Mouse (Mus musculus): ENCODE data around the gene Gm10428. TPM values are rescaled to one million over a fixed set of nuclear protein-coding genes. Genes with fewer than 3 reads are reported as not detected.

The Gm10428 gene
- polyA plus RNA-seq (2014; fragmentation: Nextera tagmentation; extraction: Ambion mirVana) = not detected in 2 replicates

GRCm38 (mm10) chr11:62752780-62753179 lies at the start of gene Gm10428:
Gene Gm10428 (plus strand): TSS chr11:62753100.
- no peak for ATAC-seq (ENCODE audit: insufficient number of reproducible peaks, insufficient read depth, low FRiP score, low read depth)
- Histone ChIP-seq H3K27ac (ENCODE audit: low read length) (no peak within 1 kb of the TSS), H3K4me3 (ENCODE audit: low read depth, low read length) (no peak within 1 kb of the TSS), H3K9me3 (ENCODE audit: control insufficient read depth, low read depth, low read length) (no peaks in the 10 kb centered on the region), H3K9ac (replicated peaks; ENCODE audit: low read depth, low read length) (no peak within 1 kb of the TSS), H3K36me3 (ENCODE audit: control insufficient read depth, insufficient read depth, low read length) (no peaks in the 10 kb centered on the region), H3K4me2 (replicated peaks; ENCODE audit: low read depth, low read length) (no peak within 1 kb of the TSS), H3K27me3 (ENCODE audit: control insufficient read depth, insufficient read depth, low read length) (no peaks in the 10 kb centered on the region), H3K4me1 (ENCODE audit: control insufficient read depth, insufficient read depth, low read length) (0 out of 2 replicates have a peak, but pooled peaks cover 3% of the 10 kb centered on the region)
- WGBS = 88% methylated on average over 8 of the region's 8 CpGs

DNA sequence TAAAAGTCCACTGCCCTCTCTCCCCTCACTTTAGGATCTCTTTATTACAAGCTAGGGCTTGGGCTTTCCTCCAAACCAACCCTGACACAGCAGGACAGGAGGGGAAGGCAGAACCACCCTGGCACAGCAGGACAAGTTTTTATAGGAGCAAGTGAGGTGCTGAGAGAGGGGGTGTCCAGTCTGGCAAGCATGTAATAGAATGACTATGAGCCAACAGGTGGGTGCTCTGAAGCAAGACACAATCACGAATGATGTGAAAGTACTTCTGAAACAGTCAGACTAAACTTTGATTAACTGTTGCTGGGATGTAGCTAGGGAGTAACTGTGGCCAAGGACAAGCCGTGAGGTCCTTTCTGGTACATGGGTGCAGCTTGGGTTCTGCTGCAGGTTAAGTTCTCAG lies 46.8 kb upstream of the Gm10428 start:
- ATAC-seq (ENCODE audit: insufficient number of reproducible peaks, insufficient read depth, low FRiP score, low read depth) = no peak
- WGBS = 88% methylated on average over 2 of the region's 2 CpGs
- H3K9ac ChIP-seq (replicated peaks; ENCODE audit: low read depth, low read length) = no peak overlapping the region
- no peak overlapping the region for H3K27ac ChIP-seq (ENCODE audit: low read length)
- H3K4me1 ChIP-seq (ENCODE audit: control insufficient read depth, insufficient read depth, low read length) = no peaks in the 10 kb centered on the region
- no peaks in the 10 kb centered on the region for H3K36me3 ChIP-seq (ENCODE audit: control insufficient read depth, insufficient read depth, low read length)
- H3K9me3 ChIP-seq (ENCODE audit: control insufficient read depth, low read depth, low read length) = no peaks in the 10 kb centered on the region
- H3K4me2 ChIP-seq (replicated peaks; ENCODE audit: low read depth, low read length) = no peak overlapping the region
- H3K4me3 ChIP-seq (ENCODE audit: low read depth, low read length) = no peak overlapping the region
- no peaks in the 10 kb centered on the region for H3K27me3 ChIP-seq (ENCODE audit: control insufficient read depth, insufficient read depth, low read length)

DNA sequence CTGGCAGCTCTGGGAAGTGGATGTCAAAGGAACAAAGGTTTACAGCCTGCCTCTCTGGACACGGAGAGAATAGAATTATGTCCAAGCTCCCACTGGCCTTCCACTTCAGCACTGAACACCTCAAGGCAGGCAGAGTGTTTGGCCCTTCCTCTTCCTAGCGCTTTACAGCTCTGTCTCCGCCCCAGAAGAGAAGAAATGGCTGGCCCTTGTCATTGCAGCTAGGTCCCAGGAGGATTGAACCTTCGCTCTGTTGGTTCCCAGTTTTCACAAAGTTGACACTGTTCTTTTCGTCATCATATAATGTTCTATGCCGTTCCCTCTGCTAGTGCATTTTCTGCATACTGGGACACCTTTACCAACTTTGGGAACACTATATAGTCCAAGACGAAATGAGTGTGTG lies 44.6 kb upstream of the Gm10428 start:
- 82% methylated on average over 7 of the region's 7 CpGs for WGBS
- no peaks in the 10 kb centered on the region for H3K4me1 ChIP-seq (ENCODE audit: control insufficient read depth, insufficient read depth, low read length)

GRCm38 (mm10) chr11:62710657-62711056 lies 42.2 kb upstream of the Gm10428 start:
- Histone ChIP-seq H3K27me3 (ENCODE audit: control insufficient read depth, insufficient read depth, low read length) (no peaks in the 10 kb centered on the region), H3K4me1 (ENCODE audit: control insufficient read depth, insufficient read depth, low read length) (no peaks in the 10 kb centered on the region), H3K36me3 (ENCODE audit: control insufficient read depth, insufficient read depth, low read length) (peaks cover 16% of the 10 kb centered on the region; the same call in 1 of the 2 replicates), H3K4me3 (ENCODE audit: low read depth, low read length) (no peak overlapping the region), H3K27ac (ENCODE audit: low read length) (no peak overlapping the region), H3K4me2 (replicated peaks; ENCODE audit: low read depth, low read length) (no peak overlapping the region), H3K9me3 (ENCODE audit: control insufficient read depth, low read depth, low read length) (no peaks in the 10 kb centered on the region), H3K9ac (replicated peaks; ENCODE audit: low read depth, low read length) (no peak overlapping the region)
- 71% methylated on average over 5 of the region's 5 CpGs for WGBS
- no peak for ATAC-seq (ENCODE audit: insufficient number of reproducible peaks, insufficient read depth, low FRiP score, low read depth)

More for the DNA sequence above, 44.6 kb upstream of the Gm10428 start:
- H3K4me2 ChIP-seq (replicated peaks; ENCODE audit: low read depth, low read length) = no peak overlapping the region
- no peak overlapping the region for H3K9ac ChIP-seq (replicated peaks; ENCODE audit: low read depth, low read length)
- H3K36me3 ChIP-seq (ENCODE audit: control insufficient read depth, insufficient read depth, low read length) = peaks cover 9% of the 10 kb centered on the region; the same call in 1 of the 2 replicates
- H3K27ac ChIP-seq (ENCODE audit: low read length) = no peak overlapping the region
- no peaks in the 10 kb centered on the region for H3K27me3 ChIP-seq (ENCODE audit: control insufficient read depth, insufficient read depth, low read length)
- no peak for ATAC-seq (ENCODE audit: insufficient number of reproducible peaks, insufficient read depth, low FRiP score, low read depth)
- H3K9me3 ChIP-seq (ENCODE audit: control insufficient read depth, low read depth, low read length) = no peaks in the 10 kb centered on the region
- no peak overlapping the region for H3K4me3 ChIP-seq (ENCODE audit: low read depth, low read length)

DNA sequence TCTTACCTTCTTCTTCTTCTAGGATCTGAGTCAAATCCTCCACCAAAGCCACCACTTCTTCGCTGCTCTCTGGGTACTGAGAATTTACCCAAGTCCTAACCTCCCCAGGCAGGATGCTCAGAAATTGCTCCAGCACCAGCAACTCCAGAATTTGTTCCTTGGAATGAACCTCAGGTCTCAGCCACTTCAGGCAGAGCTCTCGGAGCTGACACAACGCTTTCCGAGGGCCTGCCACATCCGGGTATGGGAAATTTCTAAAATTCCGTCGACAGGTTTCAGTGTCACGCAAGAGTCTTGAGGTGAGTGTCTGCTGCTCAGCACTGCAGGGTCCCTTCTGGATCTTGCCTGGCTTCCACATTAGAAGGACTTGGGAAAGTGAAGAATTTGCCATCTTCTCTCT lies 24.6 kb upstream of the Gm10428 start:
- no peaks in the 10 kb centered on the region for H3K9me3 ChIP-seq (ENCODE audit: control insufficient read depth, low read depth, low read length)
- no peak overlapping the region for H3K9ac ChIP-seq (replicated peaks; ENCODE audit: low read depth, low read length)
- H3K36me3 ChIP-seq (ENCODE audit: control insufficient read depth, insufficient read depth, low read length) = peaks cover 2% of the 10 kb centered on the region
- ATAC-seq (ENCODE audit: insufficient number of reproducible peaks, insufficient read depth, low FRiP score, low read depth) = no peak
- H3K27ac ChIP-seq (ENCODE audit: low read length) = no peak overlapping the region
- H3K4me1 ChIP-seq (ENCODE audit: control insufficient read depth, insufficient read depth, low read length) = no peaks in the 10 kb centered on the region
- H3K4me3 ChIP-seq (ENCODE audit: low read depth, low read length) = no peak overlapping the region
- H3K4me2 ChIP-seq (replicated peaks; ENCODE audit: low read depth, low read length) = no peak overlapping the region
- 92% methylated on average over 8 of the region's 8 CpGs for WGBS
- H3K27me3 ChIP-seq (ENCODE audit: control insufficient read depth, insufficient read depth, low read length) = no peaks in the 10 kb centered on the region

DNA sequence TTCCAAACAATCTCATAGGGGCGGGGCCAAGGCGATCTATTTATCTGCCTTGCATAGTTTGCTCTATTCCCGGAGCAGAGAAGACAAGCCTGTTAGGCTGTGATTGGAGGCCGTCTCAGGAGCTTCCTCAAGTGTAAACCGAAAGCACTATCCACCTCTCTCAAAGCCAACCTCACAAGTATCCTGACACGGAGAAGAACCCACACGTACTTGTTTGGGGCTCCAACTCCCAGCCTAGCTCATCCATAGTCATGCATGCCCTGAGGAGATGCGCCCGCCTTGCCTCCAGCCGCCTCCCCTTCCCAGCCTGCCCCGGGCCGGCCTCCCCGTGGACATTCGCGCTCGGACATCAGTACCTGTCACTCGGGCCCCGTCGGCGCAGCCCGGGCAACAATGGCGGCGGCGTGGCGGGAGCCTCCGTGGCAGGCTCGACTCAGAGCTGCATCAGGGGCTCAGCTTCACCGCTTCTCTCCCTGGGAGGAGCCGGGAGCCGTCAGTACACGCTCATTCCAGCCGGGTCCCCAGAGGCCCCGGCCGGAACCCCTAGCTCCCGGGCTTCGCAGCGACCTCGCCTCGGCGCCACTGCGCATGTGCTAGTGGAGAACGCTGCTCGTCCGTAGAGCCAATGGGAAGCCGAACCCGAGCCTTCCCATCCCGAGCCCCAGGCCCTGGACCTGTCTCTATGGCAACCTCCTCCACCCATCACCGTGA lies 21.4 kb upstream of the Gm10428 start, which contains the start of gene Zfp287:
Zfp287 (minus strand) TSS at position 595 of the 711 bp plus-strand sequence.
- under 1% methylated on average over 48 of the region's 48 CpGs for WGBS
- ATAC-seq (ENCODE audit: insufficient number of reproducible peaks, insufficient read depth, low FRiP score, low read depth) = peak; percentile 93
- H3K4me1 ChIP-seq (ENCODE audit: control insufficient read depth, insufficient read depth, low read length) = no peaks in the 10 kb centered on the region
- H3K27me3 ChIP-seq (ENCODE audit: control insufficient read depth, insufficient read depth, low read length) = no peaks in the 10 kb centered on the region
- H3K36me3 ChIP-seq (ENCODE audit: control insufficient read depth, insufficient read depth, low read length) = no peaks in the 10 kb centered on the region; the same call in 1 of the 2 replicates
- peak within 1 kb of the TSS; percentile 61 for H3K9ac ChIP-seq (replicated peaks; ENCODE audit: low read depth, low read length)
- peak within 1 kb of the TSS; percentile 79; the same call in 1 of the 2 replicates for H3K27ac ChIP-seq (ENCODE audit: low read length)
- H3K4me2 ChIP-seq (replicated peaks; ENCODE audit: low read depth, low read length) = peak within 1 kb of the TSS; percentile 77
- H3K9me3 ChIP-seq (ENCODE audit: control insufficient read depth, low read depth, low read length) = no peaks in the 10 kb centered on the region
- H3K4me3 ChIP-seq (ENCODE audit: low read depth, low read length) = peak within 1 kb of the TSS; percentile 75

DNA sequence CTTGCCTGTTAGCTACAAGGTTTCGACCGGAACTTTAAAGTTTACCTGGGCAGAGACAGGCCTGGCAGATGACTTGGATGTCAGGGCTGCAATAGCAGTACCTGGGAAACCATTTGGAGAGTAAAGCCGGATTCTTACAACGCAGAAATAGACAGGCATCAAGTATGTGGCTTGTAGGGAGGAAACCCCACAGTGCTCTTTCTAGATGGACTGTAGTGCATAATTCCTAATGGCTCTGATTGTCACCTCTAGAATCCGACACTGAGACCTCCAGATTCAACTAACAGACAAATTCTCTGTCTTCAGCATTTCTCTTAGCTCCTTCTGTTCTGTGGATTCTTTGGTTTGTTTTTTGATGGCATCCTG lies 20.9 kb upstream of the Gm10428 start:
- no peak for ATAC-seq (ENCODE audit: insufficient number of reproducible peaks, insufficient read depth, low FRiP score, low read depth)
- H3K4me1 ChIP-seq (ENCODE audit: control insufficient read depth, insufficient read depth, low read length) = no peaks in the 10 kb centered on the region
- peak overlapping the region; percentile 77 for H3K4me2 ChIP-seq (replicated peaks; ENCODE audit: low read depth, low read length)
- peak overlapping the region; percentile 75 for H3K4me3 ChIP-seq (ENCODE audit: low read depth, low read length)
- no peak overlapping the region for H3K27ac ChIP-seq (ENCODE audit: low read length)
- H3K36me3 ChIP-seq (ENCODE audit: control insufficient read depth, insufficient read depth, low read length) = no peaks in the 10 kb centered on the region; the same call in 1 of the 2 replicates
- WGBS = 16% methylated on average over 5 of the region's 5 CpGs
- no peaks in the 10 kb centered on the region for H3K9me3 ChIP-seq (ENCODE audit: control insufficient read depth, low read depth, low read length)
- no peaks in the 10 kb centered on the region for H3K27me3 ChIP-seq (ENCODE audit: control insufficient read depth, insufficient read depth, low read length)
- H3K9ac ChIP-seq (replicated peaks; ENCODE audit: low read depth, low read length) = no peak overlapping the region

DNA sequence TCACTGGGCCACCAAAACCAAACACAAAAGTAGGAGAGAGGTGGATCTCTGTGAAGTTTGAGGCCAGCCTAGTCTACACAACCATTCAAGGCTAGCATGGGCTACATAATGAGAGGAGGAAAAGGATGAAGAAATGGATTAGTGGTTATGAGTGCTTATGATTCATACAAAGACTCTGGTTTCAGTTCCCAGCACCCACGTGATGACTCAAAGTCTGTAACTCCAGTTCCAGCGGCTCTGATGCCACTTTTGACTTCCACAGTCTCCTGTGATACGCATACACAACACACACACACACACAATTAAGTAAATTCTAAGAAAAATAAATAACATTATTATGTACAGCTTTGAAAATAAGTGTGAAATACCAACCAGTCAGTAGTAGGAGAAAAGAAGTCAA lies 20.2 kb upstream of the Gm10428 start:
- H3K36me3 ChIP-seq (ENCODE audit: control insufficient read depth, insufficient read depth, low read length) = no peaks in the 10 kb centered on the region; the same call in 1 of the 2 replicates
- no peak overlapping the region for H3K27ac ChIP-seq (ENCODE audit: low read length)
- no peak overlapping the region for H3K4me3 ChIP-seq (ENCODE audit: low read depth, low read length)
- H3K27me3 ChIP-seq (ENCODE audit: control insufficient read depth, insufficient read depth, low read length) = no peaks in the 10 kb centered on the region
- no peak overlapping the region for H3K4me2 ChIP-seq (replicated peaks; ENCODE audit: low read depth, low read length)
- H3K4me1 ChIP-seq (ENCODE audit: control insufficient read depth, insufficient read depth, low read length) = no peaks in the 10 kb centered on the region
- H3K9ac ChIP-seq (replicated peaks; ENCODE audit: low read depth, low read length) = no peak overlapping the region
- 86% methylated on average over 3 of the region's 3 CpGs for WGBS
- no peaks in the 10 kb centered on the region for H3K9me3 ChIP-seq (ENCODE audit: control insufficient read depth, low read depth, low read length)
- no peak for ATAC-seq (ENCODE audit: insufficient number of reproducible peaks, insufficient read depth, low FRiP score, low read depth)

Data from stomach, embryonic 14.5 days (tissue).